Mouse (Mus musculus): Measurements from ENCODE around the gene Tusc2. TPM values are rescaled to one million over a fixed set of nuclear protein-coding genes. Genes with fewer than 3 reads are reported as not detected.
"Not testable (repeated sequence)": the region's sequence is repeated elsewhere in the genome, so short reads cannot be mapped to it uniquely, and the experiment has no call there.

Tusc2 gene
- polyA plus RNA-seq, 1 experiment from 2014 or later = 49.6 TPM

DNA sequence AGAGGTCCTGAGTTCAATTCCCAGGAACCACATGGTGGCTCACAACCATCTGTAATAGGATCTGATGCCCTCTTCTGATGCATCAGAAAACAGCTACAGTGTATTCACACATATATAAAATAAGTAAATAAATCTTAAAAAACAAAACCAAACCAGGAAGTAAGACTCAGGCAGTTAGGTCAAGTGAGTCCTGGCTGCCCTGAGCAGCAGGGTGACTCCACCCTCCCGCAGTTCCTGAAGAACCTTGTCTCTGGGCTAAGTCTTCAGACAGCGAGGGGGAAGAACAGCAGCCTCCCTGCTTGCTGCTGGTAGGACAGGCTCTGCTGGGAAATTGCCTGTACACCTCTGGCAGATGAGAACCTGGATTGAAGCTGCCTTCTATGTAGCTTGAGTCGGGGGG lies 6.7 kb upstream of the Tusc2 start:
- H3K4me3 ChIP-seq (ENCODE audit: low read length) = peak overlapping the region; percentile 84

DNA sequence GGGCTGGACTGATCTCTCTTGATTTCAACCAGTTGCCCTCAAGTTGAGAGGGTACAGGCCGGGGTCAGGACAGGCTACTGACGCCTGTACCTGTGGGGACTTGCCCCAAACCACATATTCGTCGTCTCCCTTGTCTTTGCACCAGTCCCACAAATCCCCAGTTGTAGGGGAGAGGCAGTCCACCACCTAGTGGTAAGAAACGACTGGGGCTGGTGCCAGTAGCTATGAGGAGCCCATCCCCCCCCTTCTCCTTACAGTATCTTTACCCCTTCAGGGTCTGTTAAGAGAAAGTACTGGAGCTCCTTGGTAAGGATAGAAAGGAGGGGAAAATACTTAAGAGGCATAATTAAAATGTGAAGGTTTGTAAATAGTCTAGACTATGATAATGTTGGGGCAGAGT lies 2.5 kb downstream of the Tusc2 start:
- Histone ChIP-seq H3K36me3 (ENCODE audit: control insufficient read depth, insufficient read depth, low read length) (peaks cover 12% of the 10 kb centered on the region; the same call in 1 of the 2 replicates), H3K4me1 (ENCODE audit: control insufficient read depth, insufficient read depth, low read length) (peaks cover 38% of the 10 kb centered on the region), H3K9ac (ENCODE audit: low read depth, low read length) (peak overlapping the region; percentile 27; the same call in 1 of the 2 replicates), H3K27ac (ENCODE audit: low read length) (peak overlapping the region; percentile 13; the same call in 1 of the 2 replicates)
- WGBS = 54% methylated on average over 5 of the region's 5 CpGs
- H3K4me3 ChIP-seq (ENCODE audit: low read length); ATAC-seq; H3K27me3 ChIP-seq (replicated peaks; ENCODE audit: control insufficient read depth, insufficient read depth, low read length); H3K9me3 ChIP-seq (ENCODE audit: control insufficient read depth, low read length); H3K4me2 ChIP-seq (ENCODE audit: low read depth, low read length): not testable (repeated sequence)

More for the DNA sequence above, 6.7 kb upstream of the Tusc2 start:
- Histone ChIP-seq H3K27ac (ENCODE audit: low read length) (peak overlapping the region; percentile 98), H3K4me2 (ENCODE audit: low read depth, low read length) (peak overlapping the region; percentile 96), H3K9me3 (ENCODE audit: control insufficient read depth, low read length) (no peaks in the 10 kb centered on the region), H3K27me3 (replicated peaks; ENCODE audit: control insufficient read depth, insufficient read depth, low read length) (no peaks in the 10 kb centered on the region), H3K36me3 (ENCODE audit: control insufficient read depth, insufficient read depth, low read length) (peaks cover 18% of the 10 kb centered on the region), H3K9ac (ENCODE audit: low read depth, low read length) (peak overlapping the region; percentile 94), H3K4me1 (ENCODE audit: control insufficient read depth, insufficient read depth, low read length) (peaks cover 36% of the 10 kb centered on the region)
- ATAC-seq = no peak
- WGBS = 65% methylated on average over 3 of the region's 3 CpGs

DNA sequence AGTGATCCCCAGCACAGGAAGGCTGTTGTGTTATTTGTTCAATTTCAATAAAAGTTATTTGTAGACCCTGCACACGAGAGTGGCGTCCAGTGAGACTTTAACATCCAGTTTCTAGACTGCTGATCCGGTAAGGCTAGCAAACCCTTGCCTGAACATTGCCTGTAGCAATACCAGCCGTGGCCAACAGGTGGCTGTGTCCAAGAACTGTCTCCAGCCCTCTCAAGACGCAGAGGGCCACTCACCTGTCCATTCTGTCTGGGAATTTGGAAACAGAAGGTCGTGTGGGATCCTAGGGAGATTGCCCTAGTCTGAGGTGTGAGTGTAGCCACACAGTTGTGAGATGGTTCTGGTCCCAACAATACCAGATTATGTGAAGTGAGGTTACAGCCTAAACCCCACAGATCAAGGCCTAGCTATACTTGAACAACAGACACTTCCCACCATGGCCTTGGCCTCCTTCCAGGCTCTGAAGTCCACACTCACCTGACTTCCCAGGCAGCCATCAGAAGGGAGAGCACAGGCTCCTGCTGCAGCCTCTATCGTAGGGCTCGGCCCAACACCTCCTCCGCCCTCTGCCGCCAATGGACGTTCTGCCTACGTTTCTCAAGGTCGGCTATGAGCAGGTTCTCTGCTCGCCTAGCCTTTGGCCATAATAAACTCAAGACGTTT lies 3.1 kb downstream of the Tusc2 start:
- H3K27me3 ChIP-seq (replicated peaks; ENCODE audit: control insufficient read depth, insufficient read depth, low read length) = no peaks in the 10 kb centered on the region
- H3K27ac ChIP-seq (ENCODE audit: low read length) = peak overlapping the region; percentile 72
- peak overlapping the region; percentile 32 for H3K4me2 ChIP-seq (ENCODE audit: low read depth, low read length)
- 0 out of 2 replicates have a peak overlapping the region, but pooled peaks have one; percentile 34 for H3K9ac ChIP-seq (ENCODE audit: low read depth, low read length)
- H3K4me3 ChIP-seq (ENCODE audit: low read length) = peak overlapping the region; percentile 13; the same call in 1 of the 2 replicates
- no peak for ATAC-seq
- H3K9me3 ChIP-seq (ENCODE audit: control insufficient read depth, low read length) = no peaks in the 10 kb centered on the region
- H3K4me1 ChIP-seq (ENCODE audit: control insufficient read depth, insufficient read depth, low read length) = peaks cover 44% of the 10 kb centered on the region
- peaks cover 11% of the 10 kb centered on the region; the same call in 1 of the 2 replicates for H3K36me3 ChIP-seq (ENCODE audit: control insufficient read depth, insufficient read depth, low read length)
- WGBS = 50% methylated on average over 15 of the region's 15 CpGs

DNA sequence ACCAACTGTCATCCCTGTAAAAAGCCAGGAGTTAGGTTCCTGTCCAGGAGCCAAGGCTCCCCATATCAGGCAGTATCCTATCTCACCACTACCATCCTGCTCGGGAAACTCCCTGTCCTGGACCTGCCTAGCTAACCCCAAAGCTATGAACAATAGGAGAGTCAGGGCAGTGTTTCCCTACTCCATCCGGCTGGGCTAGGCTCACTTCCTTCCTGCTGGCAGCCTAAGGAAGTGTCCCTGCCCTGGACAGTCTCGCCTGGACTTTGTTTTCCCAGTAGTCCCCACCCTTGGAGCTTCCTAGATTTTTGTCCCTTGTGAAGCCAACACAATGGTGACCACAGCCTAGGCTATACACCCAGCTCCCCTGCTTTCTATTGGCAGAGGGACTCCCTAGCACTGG lies 3.8 kb downstream of the Tusc2 start:
- Histone ChIP-seq H3K36me3 (ENCODE audit: control insufficient read depth, insufficient read depth, low read length) (peaks cover 7% of the 10 kb centered on the region; the same call in 1 of the 2 replicates), H3K9me3 (ENCODE audit: control insufficient read depth, low read length) (no peaks in the 10 kb centered on the region), H3K27me3 (replicated peaks; ENCODE audit: control insufficient read depth, insufficient read depth, low read length) (no peaks in the 10 kb centered on the region), H3K4me1 (ENCODE audit: control insufficient read depth, insufficient read depth, low read length) (peaks cover 51% of the 10 kb centered on the region), H3K4me2 (ENCODE audit: low read depth, low read length) (peak overlapping the region; percentile 32; the same call in 1 of the 2 replicates), H3K4me3 (ENCODE audit: low read length) (peak overlapping the region; percentile 13; the same call in 1 of the 2 replicates), H3K9ac (ENCODE audit: low read depth, low read length) (peak overlapping the region; percentile 34; the same call in 1 of the 2 replicates), H3K27ac (ENCODE audit: low read length) (peak overlapping the region; percentile 72)
- WGBS = 44% methylated on average over 3 of the region's 3 CpGs
- no peak for ATAC-seq

DNA sequence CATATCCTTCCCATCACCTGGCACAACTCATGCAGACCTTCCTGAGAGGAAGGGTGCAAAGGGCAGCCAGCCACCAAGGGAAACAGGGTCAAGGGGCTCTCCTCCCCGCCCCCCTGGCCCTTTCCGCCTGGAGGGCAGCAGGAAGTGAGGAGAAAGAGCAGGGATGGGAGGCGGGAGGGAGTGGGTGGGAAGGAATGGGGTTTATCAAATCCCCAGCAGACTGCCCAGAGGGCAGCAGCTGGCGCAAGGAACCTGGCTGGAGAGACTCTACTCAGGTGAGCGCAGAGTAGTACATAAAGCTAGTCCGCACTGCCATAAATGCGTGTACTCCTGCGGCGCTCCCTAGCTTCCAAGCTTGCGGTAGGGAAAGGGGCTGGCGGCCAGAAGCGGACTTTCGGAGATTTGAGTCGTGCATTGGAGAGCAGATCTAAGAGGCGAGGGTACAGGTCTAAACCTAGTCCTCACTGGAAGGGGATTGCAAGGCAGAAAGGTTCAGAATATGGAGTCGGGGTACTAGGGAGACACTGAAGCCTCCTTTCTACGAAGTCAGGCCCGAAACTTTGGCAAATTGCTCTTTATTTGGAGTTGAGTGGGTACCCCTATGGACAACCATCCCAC lies 4.8 kb downstream of the Tusc2 start, which contains the start of gene Hyal2:
TSS of gene Hyal2 (plus strand) at position 244 of the 618 bp plus-strand sequence.
- peaks cover 56% of the 10 kb centered on the region for H3K4me1 ChIP-seq (ENCODE audit: control insufficient read depth, insufficient read depth, low read length)

DNA sequence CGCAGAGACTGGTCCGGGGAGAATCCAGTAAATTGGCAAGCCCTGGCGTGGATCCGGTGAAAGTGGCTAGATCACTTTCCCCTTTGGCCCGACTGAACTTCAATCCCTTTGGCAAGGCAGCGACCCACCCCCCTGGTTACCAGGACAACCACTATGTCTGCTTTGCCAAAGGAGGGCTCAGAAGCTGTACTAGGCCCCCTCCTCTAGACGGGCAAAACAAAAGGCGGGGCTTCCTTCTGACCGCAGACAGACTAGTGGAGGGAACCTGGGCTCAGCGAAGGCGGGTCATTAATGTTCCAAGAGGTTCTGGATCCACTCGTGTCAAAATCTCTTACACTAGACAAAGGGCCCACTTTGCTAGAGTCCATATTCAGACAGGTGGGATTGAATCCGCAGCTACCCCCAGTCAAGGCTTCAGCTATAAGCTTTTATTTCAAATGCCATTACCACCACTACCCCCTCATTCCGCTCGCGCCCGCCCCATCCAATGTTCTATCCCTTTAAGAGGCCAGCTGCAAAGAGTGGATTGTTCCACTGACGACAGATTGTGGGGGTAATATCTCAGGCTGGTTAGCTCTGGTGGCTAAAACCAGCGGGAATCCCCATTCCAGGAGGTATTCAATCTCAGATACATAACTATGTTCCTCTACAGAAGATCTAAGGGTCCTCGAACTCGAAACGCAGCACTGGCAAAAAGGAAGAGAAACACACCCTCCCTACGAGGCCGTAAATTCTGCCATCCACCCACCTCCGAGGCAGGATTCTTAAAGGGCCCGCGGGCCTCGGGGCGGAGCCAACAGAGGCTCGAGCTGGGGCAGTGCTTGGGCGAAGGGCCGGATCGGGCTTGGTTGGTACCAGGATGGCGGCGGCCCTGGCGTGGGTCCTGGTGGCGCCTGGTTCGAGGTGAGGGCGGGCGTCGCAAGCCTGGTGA lies 5.5 kb downstream of the Tusc2 start:
- Histone ChIP-seq H3K27me3 (replicated peaks; ENCODE audit: control insufficient read depth, insufficient read depth, low read length) (no peaks in the 10 kb centered on the region), H3K4me2 (ENCODE audit: low read depth, low read length) (peak overlapping the region; percentile 74), H3K27ac (ENCODE audit: low read length) (peak overlapping the region; percentile 72), H3K9ac (ENCODE audit: low read depth, low read length) (peak overlapping the region; percentile 85), H3K36me3 (ENCODE audit: control insufficient read depth, insufficient read depth, low read length) (peaks cover 6% of the 10 kb centered on the region; the same call in 1 of the 2 replicates), H3K9me3 (ENCODE audit: control insufficient read depth, low read length) (no peaks in the 10 kb centered on the region), H3K4me1 (ENCODE audit: control insufficient read depth, insufficient read depth, low read length) (peaks cover 55% of the 10 kb centered on the region), H3K4me3 (ENCODE audit: low read length) (peak overlapping the region; percentile 78)
- WGBS = under 1% methylated on average over 41 of the region's 41 CpGs
- peak; percentile 82 for ATAC-seq

More for the DNA sequence above, 4.8 kb downstream of the Tusc2 start, which contains the start of gene Hyal2:
- no peaks in the 10 kb centered on the region for H3K9me3 ChIP-seq (ENCODE audit: control insufficient read depth, low read length)
- H3K9ac ChIP-seq (ENCODE audit: low read depth, low read length) = peak within 1 kb of the TSS; percentile 85
- WGBS = 6% methylated on average over 18 of the region's 18 CpGs
- H3K4me2 ChIP-seq (ENCODE audit: low read depth, low read length) = peak within 1 kb of the TSS; percentile 74
- H3K36me3 ChIP-seq (ENCODE audit: control insufficient read depth, insufficient read depth, low read length) = peaks cover 6% of the 10 kb centered on the region; the same call in 1 of the 2 replicates
- no peak for ATAC-seq
- no peaks in the 10 kb centered on the region for H3K27me3 ChIP-seq (replicated peaks; ENCODE audit: control insufficient read depth, insufficient read depth, low read length)
- H3K27ac ChIP-seq (ENCODE audit: low read length) = peak within 1 kb of the TSS; percentile 72
- H3K4me3 ChIP-seq (ENCODE audit: low read length) = peak within 1 kb of the TSS; percentile 78

DNA sequence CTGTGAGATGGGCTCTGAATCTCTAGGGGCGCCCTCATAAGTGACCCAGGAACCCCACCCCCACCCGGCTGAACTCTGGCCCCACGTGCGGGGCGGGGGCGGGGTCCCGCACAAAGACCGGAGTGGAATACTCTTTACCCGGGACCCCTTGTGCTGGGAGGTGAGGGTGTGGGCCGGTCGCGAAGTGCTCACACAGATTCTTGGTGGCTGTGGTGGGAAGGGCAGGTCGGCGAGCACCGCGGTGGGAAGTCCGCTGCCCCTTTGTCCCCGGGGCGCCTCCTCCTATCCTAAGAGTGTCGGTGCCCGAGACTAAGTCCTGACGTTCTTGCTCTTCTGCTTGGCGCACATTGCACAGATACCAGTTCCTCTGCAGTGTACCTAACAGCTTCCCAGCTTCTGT lies 6.2 kb downstream of the Tusc2 start:
- peak overlapping the region; percentile 72 for H3K27ac ChIP-seq (ENCODE audit: low read length)
- H3K4me1 ChIP-seq (ENCODE audit: control insufficient read depth, insufficient read depth, low read length) = peaks cover 49% of the 10 kb centered on the region
- WGBS = under 1% methylated on average over 23 of the region's 23 CpGs
- H3K4me3 ChIP-seq (ENCODE audit: low read length) = peak overlapping the region; percentile 78
- peaks cover 6% of the 10 kb centered on the region; the same call in 1 of the 2 replicates for H3K36me3 ChIP-seq (ENCODE audit: control insufficient read depth, insufficient read depth, low read length)
- no peaks in the 10 kb centered on the region for H3K9me3 ChIP-seq (ENCODE audit: control insufficient read depth, low read length)
- peak overlapping the region; percentile 85 for H3K9ac ChIP-seq (ENCODE audit: low read depth, low read length)
- no peaks in the 10 kb centered on the region for H3K27me3 ChIP-seq (replicated peaks; ENCODE audit: control insufficient read depth, insufficient read depth, low read length)
- H3K4me2 ChIP-seq (ENCODE audit: low read depth, low read length) = peak overlapping the region; percentile 74
- ATAC-seq = peak; percentile 22

DNA sequence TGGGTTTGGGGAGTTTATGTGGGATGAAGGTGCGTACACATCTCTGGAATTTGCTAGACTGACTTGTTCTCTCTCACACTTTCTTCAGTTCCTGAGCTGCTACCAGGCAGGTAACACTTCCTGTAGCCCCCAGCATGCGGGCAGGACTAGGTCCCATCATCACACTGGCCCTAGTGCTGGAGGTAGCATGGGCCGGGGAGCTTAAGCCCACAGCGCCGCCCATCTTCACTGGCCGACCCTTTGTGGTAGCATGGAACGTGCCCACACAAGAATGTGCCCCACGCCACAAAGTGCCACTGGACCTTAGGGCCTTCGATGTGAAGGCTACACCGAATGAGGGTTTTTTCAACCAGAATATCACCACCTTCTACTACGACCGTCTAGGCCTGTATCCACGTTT lies 7.0 kb downstream of the Tusc2 start:
- peaks cover 45% of the 10 kb centered on the region for H3K4me1 ChIP-seq (ENCODE audit: control insufficient read depth, insufficient read depth, low read length)

More for the DNA sequence above, 7.0 kb downstream of the Tusc2 start:
- H3K27me3 ChIP-seq (replicated peaks; ENCODE audit: control insufficient read depth, insufficient read depth, low read length) = no peaks in the 10 kb centered on the region
- 37% methylated on average over 13 of the region's 13 CpGs for WGBS
- peak overlapping the region; percentile 78 for H3K4me3 ChIP-seq (ENCODE audit: low read length)
- H3K9me3 ChIP-seq (ENCODE audit: control insufficient read depth, low read length) = no peaks in the 10 kb centered on the region
- peaks cover 6% of the 10 kb centered on the region; the same call in 1 of the 2 replicates for H3K36me3 ChIP-seq (ENCODE audit: control insufficient read depth, insufficient read depth, low read length)
- ATAC-seq = no peak
- H3K9ac ChIP-seq (ENCODE audit: low read depth, low read length) = peak overlapping the region; percentile 85
- peak overlapping the region; percentile 74 for H3K4me2 ChIP-seq (ENCODE audit: low read depth, low read length)
- H3K27ac ChIP-seq (ENCODE audit: low read length) = peak overlapping the region; percentile 72; the same call in 1 of the 2 replicates

Measured in intestine, embryonic 16.5 days (tissue).